16 mouse cellular contexts compared by ENCODE assay signal in genomic region chr4:83186448-83186847, GRCm38 (mm10).
"Had no signal": no experiment of that assay in that cellular context is flagged by ENCODE, and none has a peak within 500 bp of the region (broad histone marks: within the 10 kb centered on the region; RNA-seq: fewer than 3 reads in every experiment).

No protein-coding gene starts in this region.

- H3K27me3 ChIP-seq: lung, embryonic 15.5 days; midbrain, embryonic 13.5 days; midbrain, embryonic 15.5 days; neural tube, embryonic 12.5 days; stomach, embryonic 15.5 days had no signal

- DNase-seq: liver, postnatal 0 days; lung, adult 2 months; lung, postnatal 10 days; lung, postnatal 36 days; right cerebral cortex, postnatal 14 days; thymus, adult 2 months; thymus, postnatal 25 days; thymus, postnatal 4 days had no signal

- H3K4me1 ChIP-seq: megakaryocyte, embryonic 14.5 days; neural tube, embryonic 12.5 days; stomach, embryonic 15.5 days had no signal

- H3K4me2 ChIP-seq: lung, embryonic 15.5 days; midbrain, embryonic 13.5 days; midbrain, embryonic 15.5 days; neural tube, embryonic 12.5 days; stomach, embryonic 15.5 days had no signal

- H3K9ac ChIP-seq: liver, postnatal 0 days; lung, embryonic 15.5 days; midbrain, embryonic 13.5 days; midbrain, embryonic 15.5 days; neural tube, embryonic 12.5 days; stomach, embryonic 15.5 days had no signal

- ATAC-seq: liver, postnatal 0 days; midbrain, embryonic 13.5 days; midbrain, embryonic 15.5 days had no signal

- H3K36me3 ChIP-seq: lung, embryonic 15.5 days; midbrain, embryonic 13.5 days; midbrain, embryonic 15.5 days; neural tube, embryonic 12.5 days; stomach, embryonic 15.5 days had no signal

- H3K9me3 ChIP-seq: lung, embryonic 15.5 days; megakaryocyte, embryonic 14.5 days; midbrain, embryonic 13.5 days; midbrain, embryonic 15.5 days; neural tube, embryonic 12.5 days; stomach, embryonic 15.5 days had no signal

- H3K4me3 ChIP-seq: lung, embryonic 15.5 days; megakaryocyte, embryonic 14.5 days; midbrain, embryonic 13.5 days; midbrain, embryonic 15.5 days; neural tube, embryonic 12.5 days; stomach, embryonic 15.5 days had no signal

- H3K27ac ChIP-seq: lung, embryonic 15.5 days; macrophage; midbrain, embryonic 13.5 days; midbrain, embryonic 15.5 days; neural tube, embryonic 12.5 days; stomach, embryonic 15.5 days; stomach, postnatal 0 days had no signal
